Mouse (Mus musculus) C2C12 (cell line): ENCODE measurements around the gene Ssbp3. TPM values are rescaled to one million over a fixed set of nuclear protein-coding genes. Genes with fewer than 3 reads are reported as not detected.

Source experiments
- H3K27me3 ChIP-seq: one replicate; pipeline ENCODE4 v1.6.1; 2011; ENCODE audit not compliant: control insufficient read depth, insufficient read depth, insufficient read length
- H3K36me3 ChIP-seq: one replicate; pipeline ENCODE4 v1.6.1; 2011; ENCODE audit not compliant: control insufficient read depth, insufficient read depth
- H3K4me3 ChIP-seq: one replicate; pipeline ENCODE4 v1.5.1; 2011; ENCODE audit warnings: mild to moderate bottlenecking, control low read depth; ENCODE audit not compliant: poor library complexity, insufficient read depth, severe bottlenecking
- H3K79me2 ChIP-seq: one replicate; pipeline ENCODE4 v1.6.1; 2011; ENCODE audit not compliant: control insufficient read depth, insufficient read depth
- H3K79me3 ChIP-seq: one replicate; pipeline ENCODE4 v1.6.1; 2011; ENCODE audit warnings: low read depth, control low read depth
- H3ac ChIP-seq: one replicate; pipeline ENCODE3; 2011; ENCODE audit warnings: low read depth; ENCODE audit not compliant: control insufficient read depth, insufficient read length
- CEBPB ChIP-seq: IDR thresholded peaks from one replicate; pipeline ENCODE4 v1.6.1; 2011; ENCODE audit warnings: low read depth, mild to moderate bottlenecking, control low read depth, moderate library complexity
- CTCF ChIP-seq: IDR thresholded peaks from one replicate; pipeline ENCODE4 v1.5.1; 2011; ENCODE audit not compliant: control insufficient read depth, insufficient read depth, insufficient read length
- FOSL1 ChIP-seq: IDR thresholded peaks from one replicate; pipeline ENCODE4 v1.8.0; 2011; ENCODE audit warnings: mild to moderate bottlenecking, low read length; ENCODE audit not compliant: poor library complexity, insufficient read depth, severe bottlenecking
- MAX ChIP-seq: IDR thresholded peaks from one replicate; pipeline ENCODE4 v1.6.1; 2011; ENCODE audit warnings: mild to moderate bottlenecking, control low read depth
- MYOD1 ChIP-seq: IDR thresholded peaks from one replicate; pipeline ENCODE4 v1.6.1; 2011; ENCODE audit warnings: low read depth; ENCODE audit not compliant: control insufficient read depth, insufficient read length
- MYOG ChIP-seq: IDR thresholded peaks from one replicate; pipeline ENCODE4 v1.6.1; 2011; ENCODE audit not compliant: control insufficient read depth, insufficient read length; ENCODE audit errors: extremely low read depth
- USF1 ChIP-seq: IDR thresholded peaks from one replicate; pipeline ENCODE4 v1.6.1; 2011; ENCODE audit warnings: low read depth, mild to moderate bottlenecking, control low read depth, moderate library complexity
- polyA plus RNA-seq: library from polyadenylated mRNA; unstranded; fragments of >200 nt; fragmentation: generic; extraction: Trizol; gene quantifications from one replicate; pipeline ENCODE4 v1.2.1, GENCODE M21; 2012; ENCODE audit warnings: missing spikeins

Ssbp3 gene
- polyA plus RNA-seq, 1 experiment = 74.7 TPM

GRCm38 (mm10) chr4:107098791-107099525, 188.5 kb downstream of the Ssbp3 start:
- H3K79me2 ChIP-seq = no peaks in the 10 kb centered on the region
- no peaks in the 10 kb centered on the region for H3K36me3 ChIP-seq
- TF ChIP-seq CEBPB = no peak
- no peak for TF ChIP-seq MAX
- no peak for TF ChIP-seq MYOG
- TF ChIP-seq USF1 = peak; percentile 33
- TF ChIP-seq FOSL1 = no peak
- TF ChIP-seq MYOD1 = no peak
- TF ChIP-seq CTCF = no peak
- H3K4me3 ChIP-seq = no peak overlapping the region
- no peaks in the 10 kb centered on the region for H3K79me3 ChIP-seq
- no peak overlapping the region for H3ac ChIP-seq
- H3K27me3 ChIP-seq = peaks cover 12% of the 10 kb centered on the region

Other genes starting within 250 kb of the Ssbp3 start
- 24.7 TPM for gene Ttc4, start 231.8 kb upstream of the Ssbp3 start, polyA plus RNA-seq
- gene Mroh7, start 179.8 kb upstream of the Ssbp3 start, polyA plus RNA-seq = not detected
- not detected for gene Fam151a, start 176.8 kb upstream of the Ssbp3 start, polyA plus RNA-seq
- gene Acot11, start 105.7 kb upstream of the Ssbp3 start, polyA plus RNA-seq = 0.54 TPM
- 75.5 TPM for gene Mrpl37, start 156.2 kb downstream of the Ssbp3 start, polyA plus RNA-seq
- 9.5 TPM for gene Cyb5rl, start 156.3 kb downstream of the Ssbp3 start, polyA plus RNA-seq
- not detected for gene Cdcp2, start 186.2 kb downstream of the Ssbp3 start, polyA plus RNA-seq